Mouse (Mus musculus): ENCODE measurements around the gene Camk2n2.
"Not testable (repeated sequence)": the region's sequence is repeated elsewhere in the genome, so short reads cannot be mapped to it uniquely, and the experiment has no call there.

Camk2n2 gene

DNA sequence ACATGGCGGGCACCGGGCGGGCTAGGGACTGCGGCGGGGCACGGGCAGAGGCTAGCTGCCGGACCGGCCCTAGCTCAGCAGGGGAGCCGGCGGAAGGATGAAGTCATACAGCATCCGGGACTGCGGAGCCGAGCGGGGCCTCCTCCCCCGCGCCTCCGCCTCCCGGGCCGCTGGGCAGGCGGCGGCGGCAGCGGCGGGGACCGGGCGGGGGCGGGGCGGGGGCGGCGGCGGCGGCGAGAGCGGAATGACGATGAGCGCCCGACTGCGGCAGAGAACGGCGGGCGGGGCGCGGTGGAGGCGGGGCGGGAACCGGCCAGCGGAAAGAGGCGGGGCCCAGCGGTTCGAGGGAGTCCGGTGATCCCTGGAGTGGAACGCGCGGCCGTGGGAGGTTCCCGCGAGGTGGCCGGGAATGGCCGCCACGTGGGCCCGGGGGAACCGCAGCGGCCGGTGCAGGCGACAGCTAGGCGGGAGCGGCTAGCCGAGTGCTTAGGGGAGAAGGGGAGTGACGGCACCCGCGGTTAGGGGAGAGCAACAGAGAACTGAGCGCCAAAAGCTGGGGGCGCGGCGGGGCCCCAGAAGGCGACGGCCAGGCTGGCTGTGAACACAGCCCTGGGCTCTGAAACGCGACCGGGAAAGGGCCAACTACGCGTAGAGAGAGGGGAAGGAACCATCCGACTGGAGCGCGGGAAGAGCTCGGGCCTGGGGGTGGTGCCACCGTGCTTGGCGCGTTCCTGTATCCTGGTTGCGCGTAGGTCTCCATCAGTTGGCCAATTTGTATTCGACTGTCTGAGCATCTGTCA lies at the start of gene Camk2n2:
Camk2n2 (minus strand) TSS at position 97 of the 800 bp plus-strand sequence.
- DNase-seq (ENCODE audit: low spot score in 2 of 2), result peak in 1 of 2 experiments; percentile 38

DNA sequence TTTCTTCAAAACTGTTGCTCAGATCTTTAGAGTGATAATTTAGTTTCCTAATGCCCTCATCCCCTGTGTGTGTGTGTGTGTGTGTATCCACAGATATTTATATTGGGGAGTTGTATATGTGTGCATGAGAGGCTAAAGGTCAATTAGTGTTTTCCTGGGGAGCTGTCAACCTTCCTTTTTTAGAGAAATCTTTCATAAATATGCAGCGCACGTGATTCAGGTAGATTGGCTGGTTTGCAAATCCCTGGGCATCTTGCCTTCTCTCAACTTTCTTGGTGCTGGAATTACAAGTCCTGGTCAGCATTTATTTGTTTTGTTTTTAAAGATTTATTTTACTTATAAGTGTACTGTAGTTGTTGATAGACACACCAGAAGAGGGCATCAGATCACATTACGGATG lies 49.2 kb upstream of the Camk2n2 start:
- no peak for DNase-seq (ENCODE audit: low spot score in 2 of 2)

DNA sequence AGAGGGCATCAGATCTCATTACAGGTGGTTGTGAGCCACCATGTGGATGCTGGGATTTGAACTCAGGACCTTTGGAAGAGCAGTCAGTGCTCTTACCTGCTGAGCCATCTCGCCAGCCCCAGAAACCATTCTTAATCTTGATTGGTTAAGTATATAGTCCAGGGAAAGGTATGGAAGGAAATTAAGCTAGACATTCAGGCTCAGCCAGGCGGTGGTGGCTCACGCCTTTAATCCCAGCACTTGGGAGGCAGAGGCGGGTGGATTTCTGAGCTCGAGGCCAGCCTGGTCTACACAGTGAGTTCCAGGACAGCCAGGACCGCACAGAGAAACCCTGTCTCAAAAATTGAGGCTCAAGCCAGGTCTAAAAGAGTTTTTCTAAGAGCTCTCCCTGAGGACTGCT lies 46.9 kb upstream of the Camk2n2 start, which contains the start of gene Eif4g1:
Eif4g1 (plus strand) TSS at position 301 of the 400 bp plus-strand sequence.
- DNase-seq (ENCODE audit: low spot score in 2 of 2), result not testable (repeated sequence)

DNA sequence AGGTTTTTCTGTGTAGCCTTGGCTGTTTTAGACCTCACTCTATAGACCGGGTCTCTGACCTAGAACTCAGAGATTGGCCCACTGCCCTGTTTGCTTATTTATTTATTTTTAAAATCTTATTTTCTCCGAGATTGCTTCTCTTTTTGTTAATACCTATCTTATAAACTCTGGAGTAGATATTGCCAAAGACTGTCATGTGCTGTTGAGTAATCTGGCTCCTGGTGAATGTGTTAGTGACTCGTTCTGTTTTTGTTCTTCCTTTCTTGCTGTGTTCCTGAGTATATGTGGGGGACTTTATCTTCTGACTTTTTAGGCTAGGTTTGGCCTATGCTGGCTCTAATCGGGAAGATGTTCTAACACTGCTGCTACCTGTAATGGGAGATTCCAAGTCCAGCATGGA lies 36.6 kb upstream of the Camk2n2 start:
- no peak for DNase-seq (ENCODE audit: low spot score in 2 of 2)

GRCm38 (mm10) chr16:20653315-20653714 lies 32.2 kb upstream of the Camk2n2 start:
- DNase-seq (ENCODE audit: low spot score in 2 of 2), result no peak

DNA sequence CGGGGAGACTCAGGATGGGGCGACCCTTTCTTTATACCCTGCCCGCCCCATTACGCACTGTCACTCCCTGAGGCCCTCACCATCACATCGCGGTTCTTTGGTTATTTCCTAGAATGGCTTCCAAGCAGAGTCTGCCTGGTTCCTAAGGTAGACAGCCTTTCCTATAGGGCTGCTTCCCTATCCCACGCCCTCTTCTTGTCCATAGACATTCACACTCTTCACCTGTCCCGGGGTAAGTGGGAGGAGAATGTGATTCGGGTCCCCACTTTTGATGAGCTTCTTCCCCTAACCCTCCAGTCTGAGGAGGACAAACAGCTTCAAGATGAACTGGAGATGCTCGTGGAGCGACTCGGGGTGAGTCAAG lies 30.8 kb upstream of the Camk2n2 start:
- no peak for DNase-seq (ENCODE audit: low spot score in 2 of 2)

DNA sequence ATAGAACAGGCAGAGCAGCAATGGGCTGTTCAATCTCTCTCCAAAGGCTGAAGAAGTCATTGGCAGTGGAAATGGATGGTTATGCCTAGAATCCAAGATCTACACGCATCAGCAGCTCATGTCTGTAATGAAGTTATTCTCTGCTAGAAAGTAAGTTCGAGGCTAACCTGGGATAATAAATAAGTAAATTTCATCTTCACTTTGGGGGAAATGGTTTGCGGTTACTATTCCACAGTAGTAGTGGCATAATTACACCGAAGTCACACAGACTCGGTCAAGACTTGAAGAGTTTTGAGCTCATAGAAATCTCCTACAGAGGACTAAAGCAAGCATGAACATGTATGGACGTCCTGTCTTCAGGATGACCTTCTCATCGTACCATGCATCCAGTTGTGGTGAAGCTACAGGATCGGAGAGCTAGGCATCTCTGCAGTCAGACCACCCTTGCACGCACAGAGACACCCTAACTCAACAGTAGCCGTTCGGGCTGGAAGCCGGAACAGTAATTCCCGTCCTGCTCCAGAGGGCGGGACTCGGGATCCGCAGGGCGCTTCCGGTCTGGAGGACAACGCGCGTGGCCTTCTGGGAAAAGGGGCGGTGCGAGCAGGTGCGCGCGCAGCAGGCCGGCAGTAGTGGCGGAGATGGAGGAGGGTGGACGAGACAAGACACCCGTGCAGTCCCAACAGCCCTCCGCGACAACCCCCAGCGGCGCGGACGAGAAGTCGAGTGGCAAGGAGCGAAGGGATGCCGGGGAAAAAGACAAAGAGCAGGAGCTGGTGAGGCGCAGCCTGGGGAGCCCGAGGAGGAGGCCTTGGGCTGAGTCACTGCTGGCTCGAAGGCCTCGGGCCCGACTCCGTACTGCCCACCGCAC lies 30.2 kb upstream of the Camk2n2 start, which contains the start of gene Psmd2:
Psmd2 (plus strand) TSS at position 577 of the 871 bp plus-strand sequence.
- peak; percentile 79 to 95 for DNase-seq (ENCODE audit: low spot score in 2 of 2)

- no peak for DNase-seq (ENCODE audit: low spot score in 2 of 2)
These were observed 22.8 kb upstream of the Camk2n2 start for GRCm38 (mm10) chr16:20643911-20644310.

- peak in 1 of 2 experiments; percentile 77 for DNase-seq (ENCODE audit: low spot score in 2 of 2)
These were observed 21.1 kb upstream of the Camk2n2 start for GRCm38 (mm10) chr16:20642161-20642560.

GRCm38 (mm10) chr16:20638367-20638766 lies 17.3 kb upstream of the Camk2n2 start:
- peak in 1 of 2 experiments; percentile 33 for DNase-seq (ENCODE audit: low spot score in 2 of 2)

DNA sequence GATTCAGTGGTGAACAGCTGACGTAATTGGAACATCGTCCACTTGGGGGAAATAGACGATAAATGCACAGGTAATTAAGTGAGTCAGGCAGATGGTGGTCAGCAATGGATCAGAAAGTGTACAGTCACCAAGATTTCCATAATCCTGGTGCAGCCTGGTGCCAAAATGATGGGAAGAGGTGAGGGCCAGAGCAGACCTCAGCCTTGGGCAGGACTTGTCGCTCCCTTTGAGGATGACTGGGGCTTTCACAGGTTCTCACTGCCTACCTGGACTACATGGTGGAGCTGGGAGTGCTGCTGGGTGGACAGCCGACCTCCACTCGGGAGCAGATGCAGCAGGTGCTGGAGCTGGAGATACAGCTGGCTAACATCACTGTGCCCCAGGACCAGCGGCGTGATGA lies 16.3 kb upstream of the Camk2n2 start:
- no peak for DNase-seq (ENCODE audit: low spot score in 2 of 2)

DNA sequence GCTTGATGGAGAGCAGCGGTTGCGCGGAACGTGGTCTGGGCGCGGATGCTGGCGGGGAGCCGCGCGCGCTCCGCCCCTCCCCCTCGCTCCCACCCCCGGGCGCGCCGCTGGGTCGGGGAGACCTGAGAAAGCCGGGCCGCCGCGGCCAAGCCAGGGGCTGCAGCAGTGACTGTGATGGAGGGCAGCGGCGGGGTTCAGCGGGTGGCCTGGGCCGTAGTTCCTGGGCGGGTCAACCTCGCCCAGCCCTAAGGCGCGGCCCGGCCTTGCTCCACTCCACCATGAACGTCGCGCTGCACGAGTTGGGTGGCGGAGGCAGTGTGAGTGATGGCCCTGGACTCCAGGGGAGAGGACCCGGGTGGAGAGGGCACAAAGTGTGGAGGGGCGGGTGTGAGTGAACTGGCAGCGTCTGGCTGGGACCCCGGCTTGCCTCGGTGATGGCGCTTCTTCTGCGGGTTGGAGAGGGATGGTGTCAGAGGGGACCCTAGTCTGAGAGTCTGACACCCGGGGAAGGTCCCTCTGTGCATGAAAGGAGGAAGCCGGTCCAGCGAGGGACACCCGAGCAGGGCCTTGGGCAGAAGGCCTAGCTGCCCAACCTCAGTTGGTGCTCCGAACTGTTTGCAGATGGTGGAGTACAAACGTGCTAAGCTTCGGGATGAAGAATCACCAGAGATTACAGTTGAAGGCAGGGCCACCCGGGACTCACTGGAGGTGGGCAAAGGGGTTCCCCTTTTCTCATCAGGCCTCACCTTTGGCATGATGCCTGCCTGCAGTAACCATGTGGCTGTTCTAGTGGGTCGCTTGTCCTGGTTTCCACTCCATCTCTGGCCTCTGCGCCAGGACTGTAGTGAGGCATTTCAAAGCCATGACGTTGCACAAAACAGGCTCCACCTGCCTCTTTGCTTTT lies 8.9 kb upstream of the Camk2n2 start, which contains the start of gene Ece2:
Ece2 (plus strand) TSS at position 98 of the 904 bp plus-strand sequence.
- no peak for DNase-seq (ENCODE audit: low spot score in 2 of 2)

DNA sequence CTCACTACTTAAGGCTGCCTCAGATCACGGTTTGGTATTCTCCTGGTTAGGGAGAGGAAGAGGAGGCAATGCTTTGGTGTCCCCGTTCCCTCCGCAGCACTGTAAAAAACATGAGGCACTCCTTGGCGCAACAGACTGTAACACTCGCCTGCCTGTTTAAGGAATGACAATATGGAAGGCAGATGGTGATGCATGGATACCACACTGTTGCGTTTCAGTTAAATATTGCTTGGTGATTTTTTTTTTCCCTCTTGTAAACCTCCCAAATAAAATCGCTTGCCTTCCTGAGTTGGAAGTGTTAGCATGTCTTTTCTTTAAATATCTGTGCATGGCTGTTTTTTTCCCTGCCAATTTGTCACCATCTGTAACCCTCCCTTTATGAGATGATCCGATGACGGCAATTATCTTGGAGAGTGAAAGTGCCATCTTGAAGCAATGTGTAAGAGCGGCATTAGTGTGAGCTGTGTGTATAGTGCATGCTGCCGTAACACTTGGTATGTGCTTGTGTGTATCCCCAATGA lies 7.8 kb upstream of the Camk2n2 start:
- peak; percentile 39 to 58 for DNase-seq (ENCODE audit: low spot score in 2 of 2)

GRCm38 (mm10) chr16:20623211-20623610 lies 2.1 kb upstream of the Camk2n2 start:
- no peak for DNase-seq (ENCODE audit: low spot score in 2 of 2)

- DNase-seq (ENCODE audit: low spot score in 2 of 2), result peak in 1 of 2 experiments; percentile 58
These were observed 1.1 kb upstream of the Camk2n2 start for GRCm38 (mm10) chr16:20621991-20622685.

DNA sequence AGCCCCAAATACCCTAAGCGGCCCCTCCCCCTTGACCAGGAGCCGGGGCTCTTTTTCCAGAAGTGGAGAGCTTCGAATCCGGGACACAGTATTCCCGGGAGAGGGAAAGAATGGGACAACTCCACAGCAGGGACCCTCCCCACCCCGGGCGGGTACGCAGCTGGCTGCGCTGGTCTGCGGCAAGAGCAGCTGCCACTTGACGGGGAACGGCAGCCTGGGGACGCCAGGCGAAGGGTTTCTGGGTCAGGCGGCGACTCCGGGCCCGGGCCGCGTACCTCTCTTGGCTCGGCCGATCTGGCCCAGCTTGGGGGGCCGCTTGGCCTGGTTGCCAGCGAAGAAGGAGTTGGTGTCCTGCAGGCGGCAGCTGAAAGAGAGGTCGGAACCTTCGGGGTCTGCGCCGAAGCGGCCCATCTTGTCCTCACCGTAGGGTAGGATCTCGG lies 316 bp downstream of the Camk2n2 start:
- DNase-seq (ENCODE audit: low spot score in 2 of 2), result no peak

DNA sequence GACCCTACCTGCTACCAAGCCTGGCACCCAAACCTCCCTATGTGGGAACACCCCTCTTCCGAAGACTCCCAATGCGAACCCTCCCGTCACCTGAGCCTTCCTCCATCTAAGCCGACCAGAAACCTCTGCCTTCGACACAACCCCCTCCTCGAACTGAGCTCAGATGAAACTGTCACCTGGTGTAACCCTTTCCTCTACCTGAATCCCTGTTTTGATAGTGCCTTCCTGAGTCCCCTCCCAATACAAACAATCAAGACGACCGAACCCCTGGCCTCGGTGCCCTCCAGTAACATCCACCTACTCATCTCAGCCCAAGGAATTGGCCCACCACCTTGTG lies 720 bp downstream of the Camk2n2 start:
- no peak for DNase-seq (ENCODE audit: low spot score in 2 of 2)

GRCm38 (mm10) chr16:20619541-20620398 lies 1.3 kb downstream of the Camk2n2 start:
- no peak for DNase-seq (ENCODE audit: low spot score in 2 of 2)

GRCm38 (mm10) chr16:20611357-20612227 lies 9.5 kb downstream of the Camk2n2 start, which contains the start of the genes Eef1akmt4, Gm49333 and Alg3:
TSS of gene Eef1akmt4 (plus strand) at chr16:20611593.
TSS of gene Gm49333 (plus strand) at chr16:20611610.
TSS of gene Alg3 (minus strand) at chr16:20611735.
- DNase-seq (ENCODE audit: low spot score in 2 of 2), result peak in 1 of 2 experiments; percentile 78

Measured in left cerebral cortex, adult 9 months (tissue).